Mouse (Mus musculus) adrenal gland, postnatal 14 days (tissue): ENCODE measurements around the gene Mad1l1. TPM values are rescaled to one million over a fixed set of nuclear protein-coding genes. Genes with fewer than 3 reads are reported as not detected.
A peak's percentile ranks its signal among the peaks of the same experiment; 100 is the strongest.

Experiments
- DNase-seq: peaks from one replicate; pipeline ENCODE4 v3.0.0; 2021; ENCODE audit warnings: mixed read lengths
- total RNA-seq: library from RNA; stranded (reverse); gene quantifications from 2 replicates; pipeline ENCODE4 v1.2.3, GENCODE M21; 2021

Mad1l1 gene
- total RNA-seq, 1 experiment from 2014 or later: 21.5 TPM

- DNase-seq: peak; percentile 73
These were observed 143.2 kb downstream of the Mad1l1 start for GRCm38 (mm10) chr5:140178058-140178690.

GRCm38 (mm10) chr5:140177582-140177981 lies 143.8 kb downstream of the Mad1l1 start:
- no peak for DNase-seq

GRCm38 (mm10) chr5:140176370-140176769 lies 145.0 kb downstream of the Mad1l1 start:
- no peak for DNase-seq

- DNase-seq: no peak
These were observed 146.4 kb downstream of the Mad1l1 start for GRCm38 (mm10) chr5:140174814-140175490.

GRCm38 (mm10) chr5:140174066-140174465 lies 147.3 kb downstream of the Mad1l1 start:
- DNase-seq: no peak

GRCm38 (mm10) chr5:140173181-140173580 lies 148.2 kb downstream of the Mad1l1 start:
- DNase-seq: no peak

GRCm38 (mm10) chr5:140171710-140172109 lies 149.6 kb downstream of the Mad1l1 start:
- no peak for DNase-seq

GRCm38 (mm10) chr5:140167531-140167930 lies 153.8 kb downstream of the Mad1l1 start:
- no peak for DNase-seq

- peak; percentile 84 for DNase-seq
These were observed 154.3 kb downstream of the Mad1l1 start for GRCm38 (mm10) chr5:140167080-140167479.

GRCm38 (mm10) chr5:140163947-140164346 lies 157.4 kb downstream of the Mad1l1 start:
- no peak for DNase-seq

- peak; percentile 36 for DNase-seq
These were observed 159.1 kb downstream of the Mad1l1 start for GRCm38 (mm10) chr5:140162071-140162845.

GRCm38 (mm10) chr5:140159007-140159406 lies 162.3 kb downstream of the Mad1l1 start:
- no peak for DNase-seq

GRCm38 (mm10) chr5:140157886-140158627 lies 163.3 kb downstream of the Mad1l1 start:
- DNase-seq: no peak

GRCm38 (mm10) chr5:140154166-140154565 lies 167.2 kb downstream of the Mad1l1 start:
- DNase-seq: no peak

- DNase-seq: no peak
These were observed 169.5 kb downstream of the Mad1l1 start for GRCm38 (mm10) chr5:140151871-140152270.

- no peak for DNase-seq
These were observed 170.2 kb downstream of the Mad1l1 start for GRCm38 (mm10) chr5:140151180-140151579.

- no peak for DNase-seq
These were observed 170.7 kb downstream of the Mad1l1 start for GRCm38 (mm10) chr5:140150694-140151093.

GRCm38 (mm10) chr5:140150136-140150535 lies 171.2 kb downstream of the Mad1l1 start:
- peak; percentile 29 for DNase-seq

- no peak for DNase-seq
These were observed 172.1 kb downstream of the Mad1l1 start for GRCm38 (mm10) chr5:140149298-140149697.

- no peak for DNase-seq
These were observed 177.8 kb downstream of the Mad1l1 start for GRCm38 (mm10) chr5:140143541-140143940.

GRCm38 (mm10) chr5:140141336-140141735 lies 180.0 kb downstream of the Mad1l1 start:
- DNase-seq: no peak

- peak; percentile 71 for DNase-seq
These were observed 181.1 kb downstream of the Mad1l1 start for GRCm38 (mm10) chr5:140140214-140140613.
